Mouse (Mus musculus) c-Kit-positive CD71-negative TER-119-negative erythroid progenitor cells, embryonic 14.5 days (primary cell): ENCODE measurements around the gene Ikzf5.

Experiments
- DNase-seq: peaks from one replicate; pipeline ENCODE4 v3.0.0-alpha.2; 2013; ENCODE audit warnings: low read depth

The Ikzf5 gene

GRCm38 (mm10) chr7:131345856-131346541, 64.3 kb downstream of the Ikzf5 start:
- no peak for DNase-seq
